Mouse (Mus musculus) myocyte (in vitro differentiated cells): Measurements from ENCODE around the gene Peli3.

Source experiments
- MYOG ChIP-seq, 3 experiments: IDR thresholded peaks; one replicate each; pipeline ENCODE4 v1.6.1; 2011; ENCODE audit warnings: control low read depth in 2 of 3, low read depth in 2 of 3, mild to moderate bottlenecking in 2 of 3; ENCODE audit not compliant: insufficient read length in 2 of 3, control insufficient read depth in 1 of 3, insufficient read depth in 1 of 3
- POLR2A ChIP-seq: IDR thresholded peaks from one replicate; pipeline ENCODE4 v1.6.1; 2011; ENCODE audit warnings: low read depth, mild to moderate bottlenecking, control low read depth, moderate library complexity; ENCODE audit not compliant: insufficient read length
- POLR2AphosphoS2 ChIP-seq: IDR thresholded peaks from one replicate; pipeline ENCODE4 v1.6.1; 2011; ENCODE audit warnings: low read depth, control low read depth; ENCODE audit not compliant: insufficient read length

- TF ChIP-seq POLR2AphosphoS2, result no peak
- TF ChIP-seq MYOG (IDR thresholded peaks at IDR 0.05; ENCODE audit: control insufficient read depth in 1 of 3, insufficient read depth in 1 of 3, insufficient read length in 2 of 3, low read depth in 2 of 3), result peak in 1 of 3 experiments; percentile 74
- TF ChIP-seq POLR2A, result no peak
Observed at GRCm38 (mm10) chr19:4916827-4917226, 26.1 kb downstream of the Peli3 start.
